Mouse (Mus musculus): Measurements from ENCODE around the gene Atxn7. TPM values are rescaled to one million over a fixed set of nuclear protein-coding genes. Genes with fewer than 3 reads are reported as not detected.
"Not testable (repeated sequence)": the region's sequence is repeated elsewhere in the genome, so short reads cannot be mapped to it uniquely, and the experiment has no call there.

The Atxn7 gene
- total and polyA plus RNA-seq, 3 experiments: 17.1 to 31.0 (median 17.7) TPM

DNA sequence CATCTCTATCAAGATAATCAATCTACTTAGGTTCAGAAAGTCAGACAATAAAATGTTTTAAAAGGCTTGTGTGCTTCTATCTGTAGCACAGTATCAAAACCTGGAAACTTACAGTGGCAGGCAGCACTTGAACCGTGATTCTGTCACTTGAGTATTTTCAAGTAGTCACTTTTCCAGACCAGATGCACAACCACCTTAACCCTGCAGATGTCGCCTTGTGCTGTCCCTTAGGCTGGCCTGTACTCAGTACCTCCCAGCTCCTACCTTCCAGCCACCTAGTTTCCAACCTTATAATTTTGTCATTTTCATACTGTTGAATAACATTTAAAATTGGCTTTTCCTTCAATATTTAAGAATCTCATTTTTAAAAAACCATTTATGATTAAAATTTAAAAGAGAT, 20.9 kb downstream of the Atxn7 start:
- no peak for DNase-seq

- DNase-seq: no peak
These were observed 27.2 kb downstream of the Atxn7 start for GRCm38 (mm10) chr14:13988397-13988796.

GRCm38 (mm10) chr14:13990741-13991140, 29.5 kb downstream of the Atxn7 start:
- no peak for DNase-seq

DNA sequence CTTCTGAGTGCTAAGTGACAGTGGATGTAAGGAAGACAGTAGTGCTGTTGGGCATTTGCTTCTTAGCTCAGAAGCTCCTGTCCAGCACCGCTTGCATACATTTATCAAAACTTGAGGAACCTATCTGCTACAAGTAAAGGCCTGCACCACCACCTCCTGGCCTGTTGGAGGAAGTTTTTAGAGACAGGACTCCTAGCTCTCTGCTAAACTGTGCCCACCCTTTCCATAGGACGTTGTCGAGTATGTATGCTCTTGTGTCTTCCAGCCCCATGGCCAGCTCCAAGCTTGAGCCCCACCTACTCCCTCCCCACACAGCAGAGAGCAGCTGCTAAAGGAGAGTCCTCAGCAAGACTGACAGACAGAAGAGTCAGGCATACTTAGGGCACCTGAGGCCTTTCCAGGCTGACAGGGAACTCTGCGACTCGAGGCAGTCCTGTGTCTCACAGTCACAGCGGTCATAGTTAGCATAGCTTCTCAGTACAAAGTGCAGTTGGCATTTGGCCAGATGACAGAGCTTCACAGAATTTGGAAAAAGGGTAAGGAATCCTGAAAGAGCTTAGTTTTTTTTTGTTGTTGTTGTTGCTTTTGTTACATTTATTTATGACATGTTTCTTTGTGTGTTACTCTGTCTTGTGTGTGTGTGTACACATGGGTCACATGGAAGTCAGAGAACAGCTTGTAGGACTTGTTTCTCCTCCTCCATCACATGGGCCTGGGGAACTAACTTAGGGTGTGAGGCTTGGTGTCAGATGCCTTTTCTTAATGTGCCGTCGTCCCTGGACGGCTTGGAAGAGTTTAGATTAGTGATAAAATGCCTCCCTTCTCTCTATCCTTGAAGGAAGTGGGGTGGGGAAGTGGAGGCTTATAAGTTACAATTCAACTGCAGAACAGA, 34.2 kb downstream of the Atxn7 start:
- no peak for DNase-seq

GRCm38 (mm10) chr14:14002771-14003170, 41.5 kb downstream of the Atxn7 start:
- no peak for DNase-seq

GRCm38 (mm10) chr14:14009712-14010111, 48.5 kb downstream of the Atxn7 start:
- peak; percentile 27 for DNase-seq

DNA sequence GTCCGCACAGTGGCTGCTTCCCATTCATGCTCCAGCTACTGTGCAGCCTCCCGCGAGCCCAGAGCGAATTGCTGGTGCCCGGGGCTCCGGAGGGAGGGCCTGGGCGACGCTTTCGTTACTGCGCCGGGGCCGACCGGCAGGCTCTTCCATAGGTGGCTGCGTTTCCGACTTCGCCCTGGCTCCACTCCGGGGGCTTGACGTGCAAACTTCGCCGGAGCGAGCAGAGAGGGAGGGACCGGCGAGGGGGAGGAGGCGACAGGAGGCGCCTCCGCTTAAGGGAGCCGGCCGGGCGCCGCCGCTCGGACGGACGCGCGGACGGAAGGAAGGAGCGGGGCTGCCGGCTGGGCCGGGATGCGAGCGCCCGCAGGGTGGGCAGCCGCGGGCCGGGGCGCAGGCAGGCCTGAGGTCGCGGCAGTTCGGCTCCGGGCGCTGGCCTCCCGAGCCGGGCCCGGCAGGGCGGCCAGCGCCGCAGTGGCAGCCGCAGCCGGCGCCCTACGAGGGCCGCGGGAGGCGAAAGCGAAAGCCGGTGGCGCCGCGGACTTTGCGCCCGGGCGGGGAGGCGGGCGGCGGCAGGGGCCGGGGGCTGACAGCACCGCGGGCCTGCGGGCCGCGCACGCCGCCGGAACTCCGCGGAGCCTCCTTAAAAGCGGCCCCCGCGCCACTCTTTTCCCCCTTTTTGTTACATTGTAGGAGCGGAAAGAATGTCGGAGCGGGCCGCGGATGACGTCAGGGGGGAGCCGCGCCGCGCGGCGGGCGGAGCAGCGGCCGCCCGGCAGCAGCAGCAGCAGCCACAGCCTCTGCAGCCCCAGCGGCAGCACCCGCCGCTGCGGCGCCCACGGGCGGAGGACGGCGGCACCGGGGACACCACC, 51.4 kb downstream of the Atxn7 start:
- DNase-seq: peak; percentile 93

DNA sequence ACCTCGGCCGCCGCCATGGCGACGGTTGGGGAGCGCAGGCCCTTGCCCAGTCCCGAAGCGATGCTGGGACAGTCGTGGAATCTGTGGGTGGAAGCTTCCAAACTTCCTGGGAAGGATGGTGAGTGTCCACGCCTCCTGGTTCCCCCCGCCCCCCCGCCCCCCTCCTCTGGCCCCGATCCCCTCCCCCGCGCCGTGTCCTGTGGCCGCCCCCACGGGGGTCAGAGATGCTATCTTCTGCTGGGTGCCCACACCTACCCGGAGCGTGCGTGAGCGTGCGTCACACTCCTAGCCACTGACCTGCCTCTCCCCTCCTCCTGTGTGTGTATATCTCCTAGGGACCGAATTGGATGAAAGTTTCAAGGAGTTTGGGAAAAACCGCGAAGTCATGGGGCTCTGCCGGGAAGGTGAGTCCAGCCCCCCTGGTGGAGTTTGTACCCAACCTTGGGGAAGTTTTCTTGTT, 52.0 kb downstream of the Atxn7 start:
- DNase-seq: no peak

- no peak for DNase-seq
These were observed 53.6 kb downstream of the Atxn7 start for GRCm38 (mm10) chr14:14014636-14015375.

- no peak for DNase-seq
These were observed 58.1 kb downstream of the Atxn7 start for GRCm38 (mm10) chr14:14019155-14019894.

DNA sequence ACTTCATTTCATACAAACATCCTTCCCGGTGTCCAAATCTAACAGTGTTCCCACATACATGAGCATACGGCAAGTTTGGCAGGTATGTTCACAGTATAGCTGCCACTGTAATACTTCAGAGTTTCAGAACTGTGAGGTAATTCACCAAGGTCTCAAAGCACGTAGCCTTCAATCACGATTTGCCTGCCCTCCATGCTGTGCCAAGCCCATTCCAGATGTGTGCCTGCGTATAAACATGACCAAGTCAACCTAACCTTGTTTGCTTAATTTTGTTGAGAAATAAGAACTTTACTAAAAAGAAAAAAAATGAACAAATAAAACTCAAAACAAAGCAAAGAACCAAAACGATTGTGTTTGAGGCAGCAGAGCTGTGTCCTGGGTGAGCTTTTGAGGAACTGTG, 60.0 kb downstream of the Atxn7 start:
- DNase-seq: no peak

- DNase-seq: no peak
These were observed 64.6 kb downstream of the Atxn7 start for GRCm38 (mm10) chr14:14025870-14026269.

DNA sequence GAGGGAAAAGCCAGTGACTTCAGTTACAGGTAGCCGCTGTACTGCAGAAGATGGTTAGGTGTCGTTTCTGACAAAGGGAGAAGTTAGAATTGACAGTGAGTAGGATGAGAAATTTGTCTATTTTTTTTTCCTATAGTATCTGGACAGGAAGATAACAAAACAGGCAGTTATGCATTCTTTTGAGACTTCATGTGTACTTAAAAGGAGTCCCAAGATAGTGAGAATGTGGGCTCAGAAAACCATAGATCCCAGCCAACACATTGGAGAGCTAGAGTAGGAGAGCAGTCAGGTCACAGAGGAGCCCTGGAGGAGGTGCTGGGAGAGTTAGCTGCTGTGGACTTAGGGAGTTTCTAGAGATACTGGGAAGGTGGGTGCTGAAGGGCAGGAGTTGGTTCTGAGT, 69.4 kb downstream of the Atxn7 start:
- no peak for DNase-seq

GRCm38 (mm10) chr14:14032842-14033241, 71.6 kb downstream of the Atxn7 start:
- no peak for DNase-seq

DNA sequence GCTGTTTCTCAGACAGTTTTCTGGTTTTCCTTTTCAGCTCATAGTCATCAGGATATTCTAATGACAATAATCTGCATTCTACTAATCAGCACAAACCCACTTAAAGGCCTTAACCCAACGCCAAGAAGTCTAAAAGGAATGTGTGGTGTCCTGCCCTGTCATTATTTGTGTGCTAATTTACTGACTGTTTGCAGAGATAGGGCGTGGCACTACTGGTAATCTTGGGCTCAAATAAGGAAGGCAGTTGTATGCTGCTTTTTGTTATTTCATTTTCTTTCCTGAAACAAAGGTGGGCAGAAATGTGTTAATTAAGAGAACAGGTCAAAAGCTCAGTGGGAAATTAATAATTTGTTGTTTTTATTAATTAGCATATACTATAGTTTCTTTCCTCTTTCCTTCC, 75.1 kb downstream of the Atxn7 start:
- DNase-seq: no peak

DNA sequence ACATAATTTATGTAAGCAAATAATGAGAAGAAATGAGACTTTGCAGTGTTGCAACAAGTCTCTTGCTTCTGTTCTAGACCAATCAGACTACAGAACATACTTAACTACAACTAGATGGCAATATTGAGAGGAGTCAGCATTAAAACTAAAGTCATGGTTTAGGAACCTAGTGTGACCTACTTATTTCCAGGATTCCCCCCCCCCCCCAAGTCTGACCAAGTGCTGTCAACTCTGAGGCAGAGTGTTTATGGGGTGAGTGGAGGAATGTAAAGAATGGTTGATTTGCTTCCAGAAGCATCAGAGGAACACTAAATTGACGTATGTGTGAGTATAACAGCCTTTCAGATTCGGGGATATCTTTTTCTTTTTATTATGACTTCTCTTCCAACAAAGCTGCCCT, 77.0 kb downstream of the Atxn7 start:
- no peak for DNase-seq

- no peak for DNase-seq
These were observed 81.1 kb downstream of the Atxn7 start for GRCm38 (mm10) chr14:14042336-14042735.

GRCm38 (mm10) chr14:14054386-14054785, 93.1 kb downstream of the Atxn7 start:
- DNase-seq: no peak

DNA sequence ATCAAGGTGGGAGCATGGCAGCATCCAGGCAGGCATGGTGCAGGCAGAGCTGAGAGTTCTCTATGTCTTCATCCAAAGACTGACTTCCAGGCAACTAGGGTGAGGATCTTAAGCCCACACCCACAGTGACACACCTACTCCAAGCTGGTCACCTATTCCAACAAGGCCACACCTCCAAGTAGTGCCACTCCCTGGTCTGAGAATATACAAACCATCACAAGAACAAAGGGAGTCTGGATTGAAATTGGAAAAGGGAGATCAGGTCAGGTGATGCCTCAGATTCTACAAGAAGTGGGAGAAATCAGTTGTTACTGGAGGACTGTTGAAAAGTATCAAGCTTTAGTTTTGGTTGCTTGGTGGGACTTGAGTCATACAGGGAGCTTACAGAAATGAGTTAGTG, 98.4 kb downstream of the Atxn7 start:
- not testable (repeated sequence) for DNase-seq

DNA sequence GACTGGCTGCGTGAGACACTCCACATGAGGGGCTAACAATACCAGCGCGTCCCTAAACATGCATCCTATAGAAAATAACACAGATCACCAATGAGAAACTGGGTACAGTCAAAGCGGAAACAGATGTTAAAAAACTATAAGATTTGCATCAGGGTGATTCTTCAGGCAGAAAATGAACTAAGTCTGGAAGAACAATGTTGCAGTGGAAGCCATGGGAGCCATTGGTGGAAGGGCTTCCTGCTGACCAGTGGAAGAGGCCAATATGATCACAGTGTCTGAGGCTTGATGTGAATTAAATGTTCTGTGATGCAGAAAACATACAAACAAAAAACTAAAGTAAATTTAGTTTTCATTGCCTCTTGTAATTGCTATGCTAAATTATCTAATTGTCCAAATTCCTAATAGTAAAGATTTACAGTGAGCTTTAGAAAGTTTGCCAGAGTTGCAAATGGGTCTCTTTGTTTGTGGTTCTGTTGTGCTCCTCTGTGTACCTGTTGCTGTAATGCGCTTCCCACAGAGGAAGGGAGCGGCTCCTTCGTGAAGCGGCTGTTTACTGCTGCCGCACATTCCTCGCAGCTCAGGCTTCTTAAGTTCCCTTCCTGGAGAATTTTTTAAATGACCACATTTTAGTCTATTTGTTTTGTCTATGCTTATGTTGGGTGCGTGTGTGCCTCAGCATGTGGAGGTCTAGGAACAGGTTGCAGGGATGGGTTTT, 101.4 kb downstream of the Atxn7 start:
- no peak for DNase-seq

- DNase-seq: no peak
These were observed 102.1 kb downstream of the Atxn7 start for GRCm38 (mm10) chr14:14063382-14063781.
